Mouse (Mus musculus) frontal cortex, postnatal 25 days (tissue): Measurements from ENCODE around the gene Capn8.

Experiments used
- DNase-seq, 2 experiments: peaks; one replicate each; pipeline ENCODE4 v3.0.0; 2022; ENCODE audit warnings: low spot score in 2 of 2

Capn8 gene

GRCm38 (mm10) chr1:182550761-182551160, 14.0 kb upstream of the Capn8 start:
- DNase-seq, result no peak

GRCm38 (mm10) chr1:182553649-182554375, 11.0 kb upstream of the Capn8 start:
- peak; percentile 37 to 40 for DNase-seq

GRCm38 (mm10) chr1:182558271-182558670, 6.5 kb upstream of the Capn8 start:
- no peak for DNase-seq

- no peak for DNase-seq
These were observed 5.3 kb upstream of the Capn8 start for GRCm38 (mm10) chr1:182559530-182559929.

- peak in 1 of 2 experiments; percentile 46 for DNase-seq
These were observed 4.3 kb upstream of the Capn8 start for GRCm38 (mm10) chr1:182560390-182561098.

- DNase-seq, result no peak
These were observed 2.8 kb upstream of the Capn8 start for GRCm38 (mm10) chr1:182561945-182562514.

GRCm38 (mm10) chr1:182562576-182563370, 2.0 kb upstream of the Capn8 start:
- no peak for DNase-seq

- no peak for DNase-seq
These were observed 586 bp downstream of the Capn8 start for GRCm38 (mm10) chr1:182565351-182565835.

GRCm38 (mm10) chr1:182571148-182571547, 6.3 kb downstream of the Capn8 start:
- DNase-seq, result no peak

GRCm38 (mm10) chr1:182571973-182572372, 7.2 kb downstream of the Capn8 start:
- DNase-seq, result no peak

GRCm38 (mm10) chr1:182573856-182574665, 9.3 kb downstream of the Capn8 start:
- no peak for DNase-seq

GRCm38 (mm10) chr1:182574666-182575049, 9.9 kb downstream of the Capn8 start:
- DNase-seq, result no peak

- DNase-seq, result no peak
These were observed 19.4 kb downstream of the Capn8 start for GRCm38 (mm10) chr1:182584169-182584568.

GRCm38 (mm10) chr1:182585162-182585840, 20.5 kb downstream of the Capn8 start:
- DNase-seq, result no peak

- DNase-seq, result no peak
These were observed 22.9 kb downstream of the Capn8 start for GRCm38 (mm10) chr1:182587706-182588105.

- DNase-seq, result no peak
These were observed 26.7 kb downstream of the Capn8 start for GRCm38 (mm10) chr1:182591491-182591890.

- DNase-seq, result no peak
These were observed 27.6 kb downstream of the Capn8 start for GRCm38 (mm10) chr1:182592436-182592835.

- DNase-seq, result no peak
These were observed 40.7 kb downstream of the Capn8 start for GRCm38 (mm10) chr1:182605330-182606150.

GRCm38 (mm10) chr1:182609701-182610335, 45.0 kb downstream of the Capn8 start:
- DNase-seq, result no peak
